ENCODE assay signal across 30 mouse cellular contexts in the genomic region with DNA sequence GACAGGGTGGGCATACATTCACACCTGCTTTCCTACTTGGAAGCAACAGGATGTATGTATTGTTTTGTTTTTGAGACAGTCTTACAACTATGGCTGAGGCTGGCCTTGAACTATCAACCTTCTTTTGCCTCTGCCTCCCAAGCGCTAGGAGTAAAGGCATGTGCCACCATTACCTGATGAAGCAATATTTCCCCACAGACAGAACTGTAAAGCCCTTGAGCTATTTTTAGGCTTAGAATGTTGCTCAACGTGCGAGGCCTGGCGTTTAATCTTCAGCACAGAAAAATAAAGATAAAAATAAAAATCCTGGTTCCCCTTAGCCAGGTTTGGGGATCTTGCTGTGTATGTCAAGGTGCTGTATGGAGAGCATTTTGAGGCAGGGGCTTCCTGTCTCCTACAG. TPM values are rescaled to one million over a fixed set of nuclear protein-coding genes. Genes with fewer than 3 reads are reported as not detected.
DNase-seq lines count a peak whose midpoint lies in the region; ATAC-seq and TF ChIP-seq lines count a peak whose summit lies in the region.
"Had no signal": no experiment of that assay in that cellular context is flagged by ENCODE, and none has a peak within 500 bp of the region (broad histone marks: within the 10 kb centered on the region; RNA-seq: fewer than 3 reads in every experiment).

No protein-coding gene starts in this region.

- H3K27me3 ChIP-seq in lung, postnatal 0 days (replicated peaks; ENCODE audit: insufficient read depth, low read length), result no peaks in the 10 kb centered on the region
- H3K27me3 ChIP-seq: embryonic facial prominence, embryonic 13.5 days; heart, embryonic 12.5 days; hindbrain, embryonic 12.5 days; midbrain, embryonic 13.5 days had no signal

- DNase-seq in adrenal gland, postnatal 14 days, result peak; percentile 39
- no peak for DNase-seq in adrenal gland, postnatal 25 days
- DNase-seq in lung, postnatal 0 days (ENCODE audit: low spot score), result peak; percentile 62
- no peak for DNase-seq in lung, postnatal 10 days
- no peak for DNase-seq in frontal cortex, postnatal 10 days (ENCODE audit: low spot score in 2 of 2)
- no peak for DNase-seq in layer of hippocampus, adult 9-10 months (ENCODE audit: low spot score)
- DNase-seq: cerebellum, adult 8-10 months; cerebellum, postnatal 36 days; embryo, embryonic 11 days; layer of hippocampus, postnatal 36 days; lung, postnatal 14 days; thymus, adult 18-20 months; thymus, postnatal 4 days had no signal

- no peak overlapping the region for H3K27ac ChIP-seq in lung, postnatal 0 days (ENCODE audit: low read length)
- H3K27ac ChIP-seq: embryonic facial prominence, embryonic 13.5 days; forebrain, embryonic 13.5 days; hindbrain, embryonic 12.5 days; layer of hippocampus, adult 2 months; liver, embryonic 14.5 days; midbrain, embryonic 13.5 days had no signal

- no peaks in the 10 kb centered on the region for H3K36me3 ChIP-seq in lung, postnatal 0 days (ENCODE audit: insufficient read depth, low read length)
- H3K36me3 ChIP-seq: embryonic facial prominence, embryonic 13.5 days; G1E; heart, embryonic 12.5 days; hindbrain, embryonic 12.5 days; midbrain, embryonic 13.5 days had no signal

- H3K9ac ChIP-seq in lung, postnatal 0 days (replicated peaks; ENCODE audit: low read depth), result no peak overlapping the region
- H3K9ac ChIP-seq: embryonic facial prominence, embryonic 13.5 days; forebrain, embryonic 13.5 days; heart, embryonic 12.5 days; hindbrain, embryonic 12.5 days; liver, embryonic 14.5 days; midbrain, embryonic 13.5 days had no signal

- TF ChIP-seq EP300 in lung, postnatal 0 days (IDR thresholded peaks at IDR 0.05), result peak; percentile 56; the same call in 1 of the 2 replicates

- peak; percentile 63 for ATAC-seq in lung, postnatal 0 days
- peak; percentile 71 for ATAC-seq in granulocyte monocyte progenitor cell, adult 5-6 weeks (replicated peaks; ENCODE audit: poor library complexity, severe bottlenecking)
- ATAC-seq: activated CD4-positive, CD25-positive, alpha-beta regulatory T cell, adult 4 months; forebrain, embryonic 13.5 days; midbrain, embryonic 13.5 days had no signal

- no peak for TF ChIP-seq CTCF in lung, postnatal 0 days (IDR thresholded peaks at IDR 0.05)

- H3K4me1 ChIP-seq in lung, postnatal 0 days (ENCODE audit: insufficient read depth, low read depth, low read length), result no peaks in the 10 kb centered on the region
- H3K4me1 ChIP-seq: embryonic facial prominence, embryonic 13.5 days; forebrain, embryonic 13.5 days; hindbrain, embryonic 12.5 days; midbrain, embryonic 13.5 days had no signal

- no peaks in the 10 kb centered on the region for H3K9me3 ChIP-seq in lung, postnatal 0 days (ENCODE audit: low read length)
- H3K9me3 ChIP-seq: embryonic facial prominence, embryonic 13.5 days; forebrain, embryonic 13.5 days; heart, embryonic 12.5 days; hindbrain, embryonic 12.5 days; midbrain, embryonic 13.5 days had no signal

- no peak overlapping the region for H3K4me3 ChIP-seq in lung, postnatal 0 days (ENCODE audit: low read depth, low read length)
- H3K4me3 ChIP-seq: embryonic facial prominence, embryonic 13.5 days; erythroblast, embryonic 14.5 days; forebrain, embryonic 13.5 days; heart, embryonic 12.5 days; hindbrain, embryonic 12.5 days; layer of hippocampus, adult 2 months; megakaryocyte, embryonic 14.5 days; midbrain, embryonic 13.5 days had no signal

- no peak overlapping the region for H3K4me2 ChIP-seq in lung, postnatal 0 days (replicated peaks; ENCODE audit: low read depth, low read length)
- H3K4me2 ChIP-seq: embryonic facial prominence, embryonic 13.5 days; forebrain, embryonic 13.5 days; heart, embryonic 12.5 days; hindbrain, embryonic 12.5 days; midbrain, embryonic 13.5 days had no signal

- WGBS in lung, postnatal 0 days, result 34% methylated on average over 4 of the region's 4 CpGs

RNA-seq across cellular contexts. Expression of gene Slc11a2, which starts 11.2 kb away (rescaled TPM):
- 95.8 and 102 TPM in 2 replicates for total RNA-seq in adrenal gland, postnatal 14 days (2021)
- total RNA-seq in adrenal gland, postnatal 25 days (2021), result 105 and 111 TPM in 2 replicates
- 16.1 and 19.2 TPM in 2 replicates for polyA plus RNA-seq in lung, postnatal 0 days (2015; fragmentation: Nextera tagmentation; extraction: Ambion mirVana)
- 10.2 and 10.3 TPM in 2 replicates for total RNA-seq in granulocyte monocyte progenitor cell, adult 5-6 weeks (2014; fragmentation: Nextera tagmentation)
- 8.6 and 8.9 TPM in 2 replicates for total RNA-seq in granulocyte monocyte progenitor cell, adult 5-6 weeks (2017)

RNA-seq across cellular contexts. Expression of gene Gm5475, which starts 14.2 kb away (rescaled TPM):
- total RNA-seq in adrenal gland, postnatal 14 days (2021), result 0.19 TPM in 2 replicates
- total RNA-seq in adrenal gland, postnatal 25 days (2021), result not detected in 2 replicates
- 0.11 and 0.12 TPM in 2 replicates for polyA plus RNA-seq in lung, postnatal 0 days (2015; fragmentation: Nextera tagmentation; extraction: Ambion mirVana)
- total RNA-seq in granulocyte monocyte progenitor cell, adult 5-6 weeks (2014; fragmentation: Nextera tagmentation), result not detected in 2 replicates
- total RNA-seq in granulocyte monocyte progenitor cell, adult 5-6 weeks (2017), result not detected in 2 replicates
- total RNA-seq: CH12.LX; heart, postnatal 25 days; layer of hippocampus, adult 2 months; layer of hippocampus, postnatal 36 days; monocyte, adult 5-6 weeks; neutrophil, adult 5-6 weeks had no signal
- polyA plus RNA-seq: embryonic facial prominence, embryonic 13.5 days; erythroblast, embryonic 14.5 days; forebrain, embryonic 13.5 days; G1E; heart, embryonic 12.5 days; hindbrain, embryonic 12.5 days; limb, embryonic 11.5 days had no signal

RNA-seq across cellular contexts. Expression of gene Letmd1, which starts 32.7 kb away (rescaled TPM):
- total RNA-seq in adrenal gland, postnatal 14 days (2021), result 287 and 307 TPM in 2 replicates
- 123 and 143 TPM in 2 replicates for total RNA-seq in adrenal gland, postnatal 25 days (2021)
- 13.0 and 13.2 TPM in 2 replicates for polyA plus RNA-seq in lung, postnatal 0 days (2015; fragmentation: Nextera tagmentation; extraction: Ambion mirVana)
- total RNA-seq in granulocyte monocyte progenitor cell, adult 5-6 weeks (2014; fragmentation: Nextera tagmentation), result 42.5 and 46.2 TPM in 2 replicates
- total RNA-seq in granulocyte monocyte progenitor cell, adult 5-6 weeks (2017), result 25.7 and 34.0 TPM in 2 replicates

RNA-seq across cellular contexts. Expression of gene Csrnp2, which starts 59.2 kb away (rescaled TPM):
- total RNA-seq in adrenal gland, postnatal 14 days (2021), result 5.8 and 6.1 TPM in 2 replicates
- 6.8 and 8.2 TPM in 2 replicates for total RNA-seq in adrenal gland, postnatal 25 days (2021)
- polyA plus RNA-seq in lung, postnatal 0 days (2015; fragmentation: Nextera tagmentation; extraction: Ambion mirVana), result 4.7 and 4.9 TPM in 2 replicates
- 1.1 and 2.5 TPM in 2 replicates for total RNA-seq in granulocyte monocyte progenitor cell, adult 5-6 weeks (2014; fragmentation: Nextera tagmentation)
- total RNA-seq in granulocyte monocyte progenitor cell, adult 5-6 weeks (2017), result 1.6 and 2.0 TPM in 2 replicates

Comparison
In these comparisons a context has a peak if more than half of its experiments do, and no peak if none do; other contexts are left out.
1. DNase-seq: peak in adrenal gland, postnatal 14 days (single experiment) and lung, postnatal 0 days (single experiment); none in adrenal gland, postnatal 25 days (single experiment), lung, postnatal 10 days (single experiment), frontal cortex, postnatal 10 days (0 of 2) and layer of hippocampus, adult 9-10 months (single experiment).